Mouse (Mus musculus): Measurements from ENCODE around the gene Zfp383.
A peak's percentile ranks its signal among the peaks of the same experiment; 100 is the strongest.
"Not testable (repeated sequence)": the region's sequence is repeated elsewhere in the genome, so short reads cannot be mapped to it uniquely, and the experiment has no call there.

Zfp383 gene

DNA sequence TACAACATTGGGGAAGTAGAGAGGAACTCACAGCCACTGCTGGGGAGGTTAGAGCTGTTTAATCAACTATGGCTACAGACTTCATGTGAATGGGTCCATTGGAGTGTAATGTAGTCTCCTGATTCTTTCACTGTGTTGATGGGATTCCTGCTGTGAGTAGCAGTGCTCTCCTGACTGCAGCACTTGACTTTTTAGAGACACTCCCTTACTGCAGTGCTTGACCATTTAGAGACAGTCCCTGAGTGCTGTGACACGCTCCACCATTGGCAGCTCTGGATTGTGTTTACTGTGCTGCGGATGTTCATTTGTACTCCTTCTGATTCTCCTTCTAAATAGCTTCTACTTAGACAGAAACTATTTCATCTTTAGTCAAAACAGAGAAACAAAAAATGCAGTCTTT is 34.7 kb downstream of the Zfp383 start:
- no peak for DNase-seq

DNA sequence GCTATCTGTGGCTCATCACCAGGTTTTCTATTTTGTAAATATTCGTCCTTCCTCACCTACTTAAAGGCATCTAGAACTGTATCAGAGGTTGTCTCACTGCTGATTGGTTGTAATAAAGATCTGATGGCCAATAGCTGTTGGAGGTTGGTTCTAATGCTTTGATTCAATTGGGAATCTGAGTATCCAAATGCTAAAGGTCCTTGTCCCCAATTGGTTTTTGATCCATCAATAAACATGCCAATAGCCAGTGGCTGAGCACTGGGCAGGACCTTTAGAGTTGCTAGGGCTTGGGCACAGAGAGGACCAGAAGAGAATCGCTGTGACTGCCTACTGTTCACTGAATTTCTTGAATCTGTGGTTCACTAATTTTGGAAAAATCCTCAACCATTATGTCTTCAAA is 35.7 kb downstream of the Zfp383 start:
- DNase-seq: no peak

DNA sequence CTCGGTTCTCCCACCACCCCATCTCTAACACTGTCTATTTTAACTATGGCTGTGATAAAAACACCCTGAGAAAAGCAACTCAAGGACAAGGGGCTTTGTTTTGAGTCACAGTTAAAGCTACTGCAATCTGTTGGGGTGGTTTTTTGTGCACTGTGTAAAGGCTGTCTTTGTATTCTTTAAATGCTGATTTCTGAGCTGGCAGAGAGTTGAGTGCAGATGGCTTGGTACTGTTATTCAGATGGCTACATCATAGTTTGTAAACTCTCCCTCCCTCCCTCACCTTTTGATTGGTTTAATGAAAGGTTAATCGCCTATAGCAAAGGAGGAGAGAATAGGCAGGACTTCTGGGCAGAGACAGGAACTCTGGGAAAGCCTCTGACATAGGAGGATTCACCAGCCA is 36.2 kb downstream of the Zfp383 start:
- peak; percentile 59 for DNase-seq

DNA sequence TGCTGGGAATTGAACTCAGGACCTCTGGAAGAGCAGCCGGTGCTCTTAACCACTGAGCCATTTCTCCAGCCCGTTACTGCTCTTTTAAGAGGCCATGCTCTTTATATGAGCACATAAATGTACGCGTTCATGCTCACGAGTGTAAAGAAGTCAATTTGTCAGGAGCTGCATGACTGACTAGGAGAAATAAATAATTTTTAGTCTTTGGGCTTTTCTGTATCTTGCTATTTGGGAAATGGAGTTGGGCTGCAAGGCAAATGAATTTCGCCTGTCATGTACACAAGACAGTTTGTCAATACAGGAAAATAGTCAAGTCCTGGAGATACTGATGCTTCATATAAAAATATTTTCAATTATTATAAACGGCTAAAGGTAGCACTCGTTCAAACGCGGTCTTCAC is 45.1 kb downstream of the Zfp383 start:
- DNase-seq: no peak

DNA sequence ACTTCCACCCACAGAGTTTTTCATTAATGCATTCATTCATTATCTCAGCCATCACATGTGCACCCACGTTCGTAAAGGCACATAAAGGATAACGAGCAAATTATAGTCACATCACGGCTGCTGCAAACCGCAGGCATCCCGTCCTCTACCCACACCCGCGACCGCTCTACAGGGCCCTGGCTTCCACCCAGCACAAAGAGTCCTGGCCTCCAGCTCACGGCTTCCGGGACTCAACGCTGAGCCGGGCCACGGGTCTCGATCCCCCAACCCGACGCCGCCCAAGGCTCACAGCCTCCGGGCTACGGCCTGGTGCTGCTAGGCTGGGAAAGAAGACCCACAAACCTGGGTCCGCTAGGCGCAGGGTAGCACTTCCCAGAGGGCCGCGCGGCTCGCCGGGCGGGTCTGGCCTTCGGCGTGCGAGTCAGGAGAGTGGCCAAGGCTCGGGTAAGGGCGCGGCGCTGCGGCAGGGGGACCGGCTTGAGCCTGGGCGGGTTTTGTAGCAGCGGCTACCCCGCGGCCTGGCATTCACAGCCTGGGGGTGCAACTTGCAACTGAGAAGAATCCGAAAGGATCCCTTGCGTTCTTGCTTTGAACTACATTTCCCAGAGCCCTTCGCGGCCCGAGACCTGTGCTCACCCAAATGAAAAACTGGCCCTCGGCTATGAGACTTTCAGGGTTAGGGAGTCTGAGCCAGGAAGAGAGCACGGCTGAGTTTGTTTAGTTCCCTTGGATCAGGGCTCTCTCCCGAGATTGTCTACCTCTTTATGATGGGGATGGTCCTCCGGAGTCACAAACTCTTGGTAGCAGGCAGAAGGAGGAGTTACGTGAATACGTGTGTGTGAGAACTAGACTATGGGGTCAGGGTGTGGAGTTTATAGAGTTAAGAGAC is 45.7 kb downstream of the Zfp383 start, which contains the start of gene Zfp74:
TSS of gene Zfp74 (minus strand) at position 577 of the 889 bp plus-strand sequence.
- DNase-seq: peak; percentile 77

DNA sequence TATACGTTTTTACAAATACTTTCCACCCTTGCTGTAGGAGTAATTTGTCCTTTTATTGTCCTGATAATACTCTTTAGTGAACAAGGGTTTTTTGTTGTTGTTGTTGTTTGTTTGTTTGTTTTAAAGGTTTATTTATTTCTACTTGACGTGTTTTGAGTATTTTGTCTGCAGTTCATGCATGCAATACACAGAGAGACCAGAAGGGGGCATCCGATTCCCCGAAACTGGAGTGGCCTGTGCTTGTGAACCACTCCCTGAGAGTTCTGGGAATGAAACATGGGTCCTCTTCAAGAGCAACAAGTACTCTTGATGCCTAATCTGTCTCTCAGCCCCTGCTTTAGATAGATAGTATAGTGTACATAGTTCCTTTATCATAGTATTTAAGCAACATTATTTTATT is 46.7 kb downstream of the Zfp383 start:
- DNase-seq: no peak

DNA sequence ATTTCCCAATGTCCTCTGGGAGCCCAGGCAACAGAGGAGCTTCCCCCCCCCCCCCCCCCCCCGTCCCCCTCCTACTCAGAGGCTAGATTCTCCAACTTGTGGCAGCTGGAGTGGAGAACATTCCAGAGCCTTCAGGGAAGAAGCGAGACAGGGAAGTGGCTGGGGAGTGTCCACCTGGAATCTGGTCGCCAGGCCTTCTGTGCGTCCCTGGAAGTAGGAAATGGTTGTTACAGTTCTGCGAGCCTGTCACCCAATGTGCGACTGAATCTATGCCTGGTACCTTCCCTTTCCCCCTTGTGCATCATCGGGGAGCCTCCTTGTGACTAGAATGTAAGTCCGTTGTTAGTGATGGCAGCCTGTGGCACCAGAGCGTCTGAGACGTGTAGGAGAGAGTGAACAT is 48.2 kb downstream of the Zfp383 start:
- DNase-seq: peak; percentile 34

DNA sequence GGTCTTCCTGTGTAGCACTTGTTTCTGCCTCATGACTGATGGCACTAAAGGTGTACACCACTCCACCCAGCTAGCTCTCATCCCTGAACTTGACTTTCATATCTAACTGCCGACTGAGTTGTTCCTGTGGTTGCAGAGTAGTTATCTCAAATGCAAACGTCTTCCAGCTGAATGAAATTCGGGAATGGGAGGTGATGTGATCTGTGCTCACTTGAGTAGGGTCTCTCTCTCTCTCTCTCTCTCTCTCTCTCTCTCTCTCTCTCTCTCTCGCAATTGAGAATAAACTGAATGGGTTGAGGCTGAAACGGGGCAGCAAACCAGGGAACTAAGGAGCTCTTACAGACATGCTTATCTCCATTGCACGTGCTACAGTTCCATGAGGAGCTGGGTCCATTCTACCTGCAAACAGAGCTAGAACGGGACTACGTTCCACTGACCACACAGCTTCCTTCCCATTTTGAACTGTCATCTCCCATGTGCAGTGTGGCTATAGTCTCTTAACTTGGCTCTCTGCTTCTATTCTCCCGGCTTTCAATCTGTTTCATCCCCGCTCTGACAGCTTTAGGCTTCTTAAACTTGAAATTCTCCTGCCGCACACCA is 50.2 kb downstream of the Zfp383 start:
- DNase-seq: no peak

DNA sequence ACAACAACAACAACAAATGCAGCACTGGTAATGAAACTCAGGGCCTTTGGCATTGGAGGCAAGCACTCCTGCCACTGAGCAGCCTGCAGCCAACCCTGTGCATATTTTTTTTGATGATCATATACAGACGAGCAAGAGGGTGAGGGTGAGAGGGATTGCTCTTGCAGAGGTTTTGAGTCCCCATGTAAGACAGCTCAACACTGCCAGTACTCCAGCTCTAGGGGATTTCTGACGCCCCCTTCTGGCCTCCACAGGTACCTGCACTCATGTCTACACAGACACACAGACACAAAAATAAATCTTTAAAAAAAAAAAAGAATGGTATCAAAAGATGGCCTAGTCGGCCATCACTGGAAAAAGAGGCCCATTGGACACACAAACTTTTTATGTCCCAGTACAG is 51.0 kb downstream of the Zfp383 start:
- no peak for DNase-seq

DNA sequence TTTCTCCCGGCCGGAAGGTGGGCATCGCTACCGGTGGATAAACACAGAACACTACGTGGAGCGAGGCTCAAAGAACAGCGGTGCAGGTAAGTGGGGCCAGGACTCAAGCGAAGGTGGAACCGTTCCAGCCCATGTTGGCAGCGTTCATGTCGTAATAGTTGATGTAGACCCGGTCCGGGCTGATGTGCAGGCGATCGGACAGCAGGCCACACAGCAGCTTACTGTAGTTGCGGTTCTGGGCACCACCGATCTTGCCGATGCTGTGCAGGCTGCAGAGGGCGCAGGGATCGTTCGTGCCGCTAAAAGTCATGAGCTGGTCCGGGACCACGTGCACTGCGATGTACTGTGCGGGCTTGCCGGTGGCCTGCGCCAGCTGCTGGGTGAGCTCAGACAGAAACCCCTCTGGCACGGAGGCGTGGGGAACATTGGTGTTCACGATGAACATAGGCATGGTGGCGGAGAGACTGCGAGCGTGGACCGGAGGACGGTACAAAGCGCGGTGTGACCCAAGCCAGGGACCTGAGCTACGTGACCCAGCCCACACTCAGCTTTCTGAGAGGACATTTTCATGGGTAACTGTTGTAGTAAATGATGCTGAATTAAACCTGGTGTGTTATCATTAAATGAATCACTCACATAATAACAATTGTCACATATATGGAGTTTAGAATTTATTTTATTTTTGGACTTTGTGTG is 57.2 kb downstream of the Zfp383 start:
- not testable (repeated sequence) for DNase-seq
